Mouse (Mus musculus) G1E-ER4 (cell line): ENCODE data around the gene Actl10. TPM values are rescaled to one million over a fixed set of nuclear protein-coding genes. Genes with fewer than 3 reads are reported as not detected.

Experiments used
- GATA1 ChIP-seq: IDR thresholded peaks from one replicate; pipeline ENCODE4 v1.8.0; 2012; ENCODE audit warnings: low read length, inconsistent platforms
- polyA plus RNA-seq: library from polyadenylated mRNA; stranded (reverse); fragments of >175 nt; gene quantifications from 2 replicates; pipeline ENCODE4 v1.2.3, GENCODE M21; 2012

The Actl10 gene
- polyA plus RNA-seq, 1 experiment = 0.06 TPM

GRCm38 (mm10) chr2:154586405-154586804 lies 34.8 kb downstream of the Actl10 start:
- no peak for TF ChIP-seq GATA1

DNA sequence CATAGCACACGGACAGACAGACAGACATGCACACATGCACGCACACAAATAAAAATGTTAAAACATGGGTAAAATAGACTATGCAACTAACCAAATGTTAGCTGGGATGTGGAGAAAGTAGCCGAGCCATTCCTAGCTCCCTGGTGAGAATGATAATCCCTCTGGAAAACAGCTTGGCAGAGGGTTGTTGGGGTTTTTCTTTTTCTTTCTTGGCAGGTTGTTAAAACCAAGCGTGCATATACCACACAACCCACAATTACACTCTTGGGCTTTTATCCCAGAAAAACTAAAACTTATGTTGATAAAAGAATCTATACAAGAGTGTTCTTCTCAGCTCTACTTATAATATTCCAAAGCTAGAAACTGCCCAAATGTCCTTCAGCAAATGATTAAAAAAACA lies 37.5 kb downstream of the Actl10 start:
- TF ChIP-seq GATA1 = no peak

- no peak for TF ChIP-seq GATA1
Measured at GRCm38 (mm10) chr2:154591239-154591638, 39.7 kb downstream of the Actl10 start.

GRCm38 (mm10) chr2:154593025-154593424 lies 41.4 kb downstream of the Actl10 start:
- TF ChIP-seq GATA1 = no peak

- no peak for TF ChIP-seq GATA1
Measured at GRCm38 (mm10) chr2:154595775-154596174, 44.2 kb downstream of the Actl10 start.

GRCm38 (mm10) chr2:154597399-154597798 lies 45.8 kb downstream of the Actl10 start:
- no peak for TF ChIP-seq GATA1

- no peak for TF ChIP-seq GATA1
Measured at GRCm38 (mm10) chr2:154600586-154600985, 49.0 kb downstream of the Actl10 start.

DNA sequence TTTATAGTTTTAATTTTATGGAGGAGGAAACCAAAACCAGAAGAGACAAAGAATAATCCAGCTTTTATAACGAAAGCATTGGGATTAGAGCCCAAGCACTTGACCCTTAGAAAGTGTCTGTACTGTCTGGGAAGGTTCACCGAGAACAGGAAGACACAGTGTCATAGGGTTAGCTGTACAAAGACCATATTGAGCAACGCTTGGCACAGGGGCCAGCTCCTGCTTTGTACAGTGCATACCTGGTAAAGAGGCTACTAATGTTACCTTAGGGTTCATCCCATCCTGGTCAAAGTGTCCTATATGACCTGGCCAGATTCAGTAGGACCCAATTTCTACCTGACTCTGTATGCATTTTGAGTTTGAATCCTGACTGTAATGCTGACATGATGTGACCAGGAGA lies 49.7 kb downstream of the Actl10 start:
- TF ChIP-seq GATA1 = no peak

Other genes with a start within 250 kb of the Actl10 start
- gene Bpifb9b, start 244.5 kb upstream of the Actl10 start, polyA plus RNA-seq = not detected in 2 replicates
- gene Cdk5rap1, start 178.8 kb upstream of the Actl10 start, polyA plus RNA-seq = 0.73 and 1.9 TPM in 2 replicates
- not detected in 2 replicates for gene Snta1, start 143.7 kb upstream of the Actl10 start, polyA plus RNA-seq
- 8.8 and 12.1 TPM in 2 replicates for gene Cbfa2t2, start 115.3 kb upstream of the Actl10 start, polyA plus RNA-seq
- 0.27 TPM in 1 of 2 replicates, not detected in the other for gene 1700003F12Rik, start 4.7 kb upstream of the Actl10 start, polyA plus RNA-seq
- 4.0 and 5.2 TPM in 2 replicates for gene Necab3, start 7.1 kb downstream of the Actl10 start, polyA plus RNA-seq
- 77.0 and 90.7 TPM in 2 replicates for gene E2f1, start 18.1 kb downstream of the Actl10 start, polyA plus RNA-seq
- gene Pxmp4, start 51.9 kb downstream of the Actl10 start, polyA plus RNA-seq = 7.7 and 9.0 TPM in 2 replicates
- 8.9 and 10.5 TPM in 2 replicates for gene Zfp341, start 61.5 kb downstream of the Actl10 start, polyA plus RNA-seq
- gene 4930519P11Rik, start 61.7 kb downstream of the Actl10 start, polyA plus RNA-seq = 1.0 and 1.7 TPM in 2 replicates
- gene Chmp4b, start 99.9 kb downstream of the Actl10 start, polyA plus RNA-seq = 127 and 144 TPM in 2 replicates
- not detected in 2 replicates for gene Gm14214, start 218.3 kb downstream of the Actl10 start, polyA plus RNA-seq
- 628 and 845 TPM in 2 replicates for gene Raly, start 239.3 kb downstream of the Actl10 start, polyA plus RNA-seq
- 0.37 and 0.70 TPM in 2 replicates for gene a, start 239.6 kb downstream of the Actl10 start, polyA plus RNA-seq